Mouse (Mus musculus) limb, embryonic 15.5 days (tissue): ENCODE data around the gene Lcn9. TPM values are rescaled to one million over a fixed set of nuclear protein-coding genes. Genes with fewer than 3 reads are reported as not detected.

Experiments
- ATAC-seq: fragments of 200-750 bp; cut with Nextera tagmentation; 2 replicates; pipeline ENCODE4 v1.8.0; 2017; ENCODE audit warnings: low read depth, moderate TSS enrichment; ENCODE audit not compliant: insufficient number of reproducible peaks, low FRiP score, low TSS enrichment
- H3K27ac ChIP-seq: fragments of 300-500 bp; sonication (generic); 2 replicates; pipeline ENCODE4 v1.5.1; 2015; ENCODE audit warnings: moderate library complexity, mild to moderate bottlenecking, inconsistent platforms
- H3K27me3 ChIP-seq: fragments of 300-500 bp; sonication (generic); 2 replicates; pipeline ENCODE4 v1.6.1; 2015; ENCODE audit warnings: inconsistent platforms
- H3K36me3 ChIP-seq: fragments of 300-500 bp; sonication (generic); 2 replicates; pipeline ENCODE4 v1.6.1; 2015; ENCODE audit warnings: inconsistent platforms
- H3K4me1 ChIP-seq: fragments of 300-500 bp; sonication (generic); 2 replicates; pipeline ENCODE4 v1.6.1; 2015; ENCODE audit warnings: inconsistent platforms
- H3K4me2 ChIP-seq: fragments of 300-500 bp; sonication (generic); 2 replicates; pipeline ENCODE4 v1.6.1; 2015; ENCODE audit warnings: mild to moderate bottlenecking, inconsistent platforms
- H3K4me3 ChIP-seq: fragments of 300-500 bp; sonication (generic); 2 replicates; pipeline ENCODE4 v1.5.1; 2015; ENCODE audit warnings: mild to moderate bottlenecking, inconsistent platforms
- H3K9ac ChIP-seq: fragments of 300-500 bp; sonication (generic); 2 replicates; pipeline ENCODE4 v1.6.1; 2015; ENCODE audit warnings: inconsistent platforms
- H3K9me3 ChIP-seq: fragments of 300-500 bp; sonication (generic); 2 replicates; pipeline ENCODE4 v1.6.1; 2016; ENCODE audit warnings: inconsistent platforms
- WGBS: fragments of 180-500 bp; shearing (Covaris S2); methylation state at CpG from one replicate; pipeline ENCODE4 v1.1.7; 2015; 5-methylcytosine and 5-hydroxymethylcytosine counted together
- polyA plus RNA-seq: library from polyadenylated mRNA; unstranded; fragments of >200 nt; fragmentation: Nextera tagmentation; extraction: Ambion mirVana; gene quantifications from 2 replicates; pipeline ENCODE4 v1.2.1, GENCODE M21; 2015

The Lcn9 gene
- polyA plus RNA-seq, 1 experiment from 2014 or later = not detected

GRCm38 (mm10) chr2:25852626-25853025 is 29.7 kb downstream of the Lcn9 start:
- 25% methylated on average over 3 of the region's 3 CpGs for WGBS
- no peaks in the 10 kb centered on the region for H3K9me3 ChIP-seq
- no peak for ATAC-seq
- H3K27me3 ChIP-seq = no peaks in the 10 kb centered on the region
- H3K4me3 ChIP-seq = no peak overlapping the region
- H3K27ac ChIP-seq = peak overlapping the region; percentile 54
- no peaks in the 10 kb centered on the region for H3K36me3 ChIP-seq
- H3K4me1 ChIP-seq = 0 out of 2 replicates have a peak, but pooled peaks cover 5% of the 10 kb centered on the region
- H3K9ac ChIP-seq = no peak overlapping the region
- H3K4me2 ChIP-seq = no peak overlapping the region

- no peak overlapping the region for H3K4me3 ChIP-seq
- no peak for ATAC-seq
Observed at GRCm38 (mm10) chr2:25853998-25854397, 31.0 kb downstream of the Lcn9 start.

GRCm38 (mm10) chr2:25859891-25860290 is 36.9 kb downstream of the Lcn9 start:
- Histone ChIP-seq H3K27me3 (peaks cover 28% of the 10 kb centered on the region), H3K9ac (no peak overlapping the region), H3K36me3 (no peaks in the 10 kb centered on the region), H3K27ac (no peak overlapping the region), H3K4me3 (no peak overlapping the region), H3K9me3 (no peaks in the 10 kb centered on the region), H3K4me1 (peaks cover 14% of the 10 kb centered on the region), H3K4me2 (no peak overlapping the region)
- no peak for ATAC-seq
- WGBS = 66% methylated on average over 3 of the region's 3 CpGs

More at GRCm38 (mm10) chr2:25853998-25854397, 31.0 kb downstream of the Lcn9 start:
- no peak overlapping the region for H3K4me2 ChIP-seq
- no peaks in the 10 kb centered on the region for H3K36me3 ChIP-seq
- H3K9ac ChIP-seq = no peak overlapping the region
- no peak overlapping the region for H3K27ac ChIP-seq
- 0 out of 2 replicates have a peak, but pooled peaks cover 5% of the 10 kb centered on the region for H3K4me1 ChIP-seq
- WGBS = 84% methylated on average over 5 of the region's 5 CpGs
- H3K9me3 ChIP-seq = no peaks in the 10 kb centered on the region
- H3K27me3 ChIP-seq = no peaks in the 10 kb centered on the region

- Histone ChIP-seq H3K4me1 (peaks cover 14% of the 10 kb centered on the region), H3K9ac (no peak overlapping the region), H3K4me2 (no peak overlapping the region), H3K9me3 (no peaks in the 10 kb centered on the region), H3K27ac (no peak overlapping the region), H3K36me3 (no peaks in the 10 kb centered on the region), H3K27me3 (peaks cover 47% of the 10 kb centered on the region), H3K4me3 (no peak overlapping the region)
- no peak for ATAC-seq
- WGBS = 50% methylated on average over 2 of the region's 2 CpGs
Observed at GRCm38 (mm10) chr2:25862038-25862437, 39.1 kb downstream of the Lcn9 start.

GRCm38 (mm10) chr2:25862696-25863270 is 39.8 kb downstream of the Lcn9 start:
- Histone ChIP-seq H3K27me3 (peaks cover 50% of the 10 kb centered on the region), H3K9ac (no peak overlapping the region), H3K9me3 (no peaks in the 10 kb centered on the region), H3K4me3 (no peak overlapping the region), H3K4me1 (peaks cover 14% of the 10 kb centered on the region), H3K36me3 (no peaks in the 10 kb centered on the region), H3K4me2 (peak overlapping the region; percentile 84), H3K27ac (no peak overlapping the region)
- 55% methylated on average over 5 of the region's 5 CpGs for WGBS
- no peak for ATAC-seq

GRCm38 (mm10) chr2:25863337-25864131 is 40.6 kb downstream of the Lcn9 start, which contains the start of gene Kcnt1:
Gene Kcnt1 (plus strand): TSS chr2:25863734.
- H3K27me3 ChIP-seq = peaks cover 50% of the 10 kb centered on the region
- peaks cover 14% of the 10 kb centered on the region for H3K4me1 ChIP-seq
- 1% methylated on average over 32 of the region's 53 CpGs for WGBS
- ATAC-seq = no peak
- H3K27ac ChIP-seq = no peak within 1 kb of the TSS
- no peak within 1 kb of the TSS for H3K9ac ChIP-seq
- no peaks in the 10 kb centered on the region for H3K9me3 ChIP-seq
- H3K4me3 ChIP-seq = peak within 1 kb of the TSS; percentile 37
- no peaks in the 10 kb centered on the region for H3K36me3 ChIP-seq
- peak within 1 kb of the TSS; percentile 84 for H3K4me2 ChIP-seq

- H3K4me1 ChIP-seq = peaks cover 14% of the 10 kb centered on the region
- H3K27me3 ChIP-seq = peaks cover 50% of the 10 kb centered on the region
- peak overlapping the region; percentile 37 for H3K4me3 ChIP-seq
- H3K36me3 ChIP-seq = no peaks in the 10 kb centered on the region
- no peak overlapping the region for H3K9ac ChIP-seq
- no peaks in the 10 kb centered on the region for H3K9me3 ChIP-seq
- H3K4me2 ChIP-seq = peak overlapping the region; percentile 84
- no peak overlapping the region for H3K27ac ChIP-seq
- no peak for ATAC-seq
- WGBS = 4% methylated on average over 18 of the region's 18 CpGs
Observed at GRCm38 (mm10) chr2:25864230-25864629, 41.3 kb downstream of the Lcn9 start.

GRCm38 (mm10) chr2:25865412-25865811 is 42.5 kb downstream of the Lcn9 start:
- no peaks in the 10 kb centered on the region for H3K9me3 ChIP-seq
- peaks cover 50% of the 10 kb centered on the region for H3K27me3 ChIP-seq
- H3K27ac ChIP-seq = no peak overlapping the region
- ATAC-seq = no peak
- no peak overlapping the region for H3K9ac ChIP-seq
- H3K36me3 ChIP-seq = no peaks in the 10 kb centered on the region
- WGBS = 7% methylated on average over 4 of the region's 4 CpGs
- no peak overlapping the region for H3K4me2 ChIP-seq
- peaks cover 14% of the 10 kb centered on the region for H3K4me1 ChIP-seq
- no peak overlapping the region for H3K4me3 ChIP-seq

- no peak overlapping the region for H3K9ac ChIP-seq
- H3K36me3 ChIP-seq = no peaks in the 10 kb centered on the region
- WGBS = 49% methylated on average over 5 of the region's 5 CpGs
- no peak overlapping the region for H3K4me3 ChIP-seq
- ATAC-seq = no peak
- no peak overlapping the region for H3K4me2 ChIP-seq
- H3K27me3 ChIP-seq = peaks cover 55% of the 10 kb centered on the region
- H3K4me1 ChIP-seq = peaks cover 14% of the 10 kb centered on the region
- H3K9me3 ChIP-seq = no peaks in the 10 kb centered on the region
- H3K27ac ChIP-seq = no peak overlapping the region
Observed at GRCm38 (mm10) chr2:25866656-25867055, 43.7 kb downstream of the Lcn9 start.

Other genes with a start within 250 kb of the Lcn9 start
- gene Mamdc4, start 248.3 kb upstream of the Lcn9 start, polyA plus RNA-seq = 0.81 and 6.0 TPM in 2 replicates
- gene Phpt1, start 247.9 kb upstream of the Lcn9 start, polyA plus RNA-seq = 129 and 139 TPM in 2 replicates
- 0.29 and 0.44 TPM in 2 replicates for gene Ajm1, start 241.4 kb upstream of the Lcn9 start, polyA plus RNA-seq
- 73.6 and 74.9 TPM in 2 replicates for gene Rabl6, start 214.6 kb upstream of the Lcn9 start, polyA plus RNA-seq
- 0.12 and 0.14 TPM in 2 replicates for gene Ccdc183, start 205.5 kb upstream of the Lcn9 start, polyA plus RNA-seq
- gene Tmem141, start 201.1 kb upstream of the Lcn9 start, polyA plus RNA-seq = 27.3 and 28.7 TPM in 2 replicates
- 2.7 and 3.7 TPM in 2 replicates for gene Fcna, start 195.1 kb upstream of the Lcn9 start, polyA plus RNA-seq
- gene Lcn8, start 170.0 kb upstream of the Lcn9 start, polyA plus RNA-seq = not detected in 2 replicates
- not detected in 2 replicates for gene Lcn5, start 165.2 kb upstream of the Lcn9 start, polyA plus RNA-seq
- not detected in 2 replicates for gene Lcn6, start 146.4 kb upstream of the Lcn9 start, polyA plus RNA-seq
- gene Lcn10, start 140.4 kb upstream of the Lcn9 start, polyA plus RNA-seq = not detected in 2 replicates
- not detected in 2 replicates for gene Obp2a, start 123.1 kb upstream of the Lcn9 start, polyA plus RNA-seq
- 92.0 and 94.5 TPM in 2 replicates for gene Bmyc, start 116.4 kb upstream of the Lcn9 start, polyA plus RNA-seq
- gene Obp2b, start 86.1 kb upstream of the Lcn9 start, polyA plus RNA-seq = not detected in 2 replicates
- gene Lcn3, start 57.6 kb upstream of the Lcn9 start, polyA plus RNA-seq = not detected in 2 replicates
- gene Lcn11, start 46.1 kb upstream of the Lcn9 start, polyA plus RNA-seq = not detected in 2 replicates
- not detected in 2 replicates for gene Gm13539, start 40.9 kb upstream of the Lcn9 start, polyA plus RNA-seq
- gene Glt6d1, start 7.3 kb upstream of the Lcn9 start, polyA plus RNA-seq = not detected in 2 replicates
- gene Sohlh1, start 24.1 kb downstream of the Lcn9 start, polyA plus RNA-seq = not detected in 2 replicates
- 0.20 and 0.21 TPM in 2 replicates for gene Kcnt1, start 40.6 kb downstream of the Lcn9 start, polyA plus RNA-seq
- 15.9 and 19.1 TPM in 2 replicates for gene Camsap1, start 160.1 kb downstream of the Lcn9 start, polyA plus RNA-seq
- gene Ubac1, start 198.6 kb downstream of the Lcn9 start, polyA plus RNA-seq = 89.7 and 94.1 TPM in 2 replicates